Mouse (Mus musculus): ENCODE measurements around the gene Cyp2c67. TPM values are rescaled to one million over a fixed set of nuclear protein-coding genes. Genes with fewer than 3 reads are reported as not detected.
"Not testable (repeated sequence)": the region's sequence is repeated elsewhere in the genome, so short reads cannot be mapped to it uniquely, and the experiment has no call there.

Gene Cyp2c67
- not detected in 2 replicates for polyA plus RNA-seq (2014; fragmentation: Nextera tagmentation; extraction: Ambion mirVana)

- Histone ChIP-seq H3K4me1 (ENCODE audit: control insufficient read depth, insufficient read depth, low read length) (no peaks in the 10 kb centered on the region), H3K9ac (replicated peaks; ENCODE audit: low read length) (no peak within 1 kb of the TSS), H3K4me3 (replicated peaks; ENCODE audit: low read depth, low read length) (no peak within 1 kb of the TSS), H3K9me3 (ENCODE audit: control insufficient read depth, low read length) (0 out of 2 replicates have a peak, but pooled peaks cover 3% of the 10 kb centered on the region), H3K27ac (replicated peaks; ENCODE audit: low read depth, low read length) (no peak within 1 kb of the TSS), H3K36me3 (ENCODE audit: control insufficient read depth, insufficient read depth, low read length) (no peaks in the 10 kb centered on the region), H3K4me2 (ENCODE audit: low read length) (no peak within 1 kb of the TSS), H3K27me3 (ENCODE audit: control insufficient read depth, insufficient read depth, low read length) (no peaks in the 10 kb centered on the region)
- WGBS: 91% methylated on average over 1 of the region's 1 CpGs
- DNase-seq (no peak), ATAC-seq (ENCODE audit: low FRiP score, low TSS enrichment) (no peak)
Measured at GRCm38 (mm10) chr19:39648938-39649337, at the start of gene Cyp2c67. TSS of gene Cyp2c67 (minus strand) at chr19:39649051.

- not testable (repeated sequence) for H3K4me1 ChIP-seq (ENCODE audit: control insufficient read depth, insufficient read depth, low read length); ATAC-seq (ENCODE audit: low FRiP score, low TSS enrichment); DNase-seq; H3K9ac ChIP-seq (replicated peaks; ENCODE audit: low read length); H3K27ac ChIP-seq (replicated peaks; ENCODE audit: low read depth, low read length); H3K4me3 ChIP-seq (replicated peaks; ENCODE audit: low read depth, low read length); H3K9me3 ChIP-seq (ENCODE audit: control insufficient read depth, low read length); H3K27me3 ChIP-seq (ENCODE audit: control insufficient read depth, insufficient read depth, low read length); H3K4me2 ChIP-seq (ENCODE audit: low read length); H3K36me3 ChIP-seq (ENCODE audit: control insufficient read depth, insufficient read depth, low read length)
Measured at GRCm38 (mm10) chr19:39665650-39666049, 16.8 kb upstream of the Cyp2c67 start.

- no peaks in the 10 kb centered on the region for H3K9me3 ChIP-seq (ENCODE audit: control insufficient read depth, low read length)
- no peak for ATAC-seq (ENCODE audit: low FRiP score, low TSS enrichment)
- DNase-seq: no peak
- no peaks in the 10 kb centered on the region for H3K27me3 ChIP-seq (ENCODE audit: control insufficient read depth, insufficient read depth, low read length)
- no peak overlapping the region for H3K9ac ChIP-seq (replicated peaks; ENCODE audit: low read length)
- H3K4me1 ChIP-seq (ENCODE audit: control insufficient read depth, insufficient read depth, low read length): no peaks in the 10 kb centered on the region
- H3K27ac ChIP-seq (replicated peaks; ENCODE audit: low read depth, low read length): no peak overlapping the region
- no peaks in the 10 kb centered on the region for H3K36me3 ChIP-seq (ENCODE audit: control insufficient read depth, insufficient read depth, low read length)
- H3K4me3 ChIP-seq (replicated peaks; ENCODE audit: low read depth, low read length): no peak overlapping the region
- no peak overlapping the region for H3K4me2 ChIP-seq (ENCODE audit: low read length)
- 51% methylated on average over 1 of the region's 1 CpGs for WGBS
Measured at GRCm38 (mm10) chr19:39652381-39652780, 3.5 kb upstream of the Cyp2c67 start.

- Histone ChIP-seq H3K4me3 (replicated peaks; ENCODE audit: low read depth, low read length) (no peak overlapping the region), H3K4me1 (ENCODE audit: control insufficient read depth, insufficient read depth, low read length) (no peaks in the 10 kb centered on the region), H3K9ac (replicated peaks; ENCODE audit: low read length) (no peak overlapping the region), H3K4me2 (ENCODE audit: low read length) (no peak overlapping the region), H3K36me3 (ENCODE audit: control insufficient read depth, insufficient read depth, low read length) (no peaks in the 10 kb centered on the region), H3K9me3 (ENCODE audit: control insufficient read depth, low read length) (0 out of 2 replicates have a peak, but pooled peaks cover 3% of the 10 kb centered on the region), H3K27ac (replicated peaks; ENCODE audit: low read depth, low read length) (no peak overlapping the region), H3K27me3 (ENCODE audit: control insufficient read depth, insufficient read depth, low read length) (no peaks in the 10 kb centered on the region)
- ATAC-seq (ENCODE audit: low FRiP score, low TSS enrichment) (no peak), DNase-seq (no peak)
- WGBS: 88% methylated on average over 9 of the region's 9 CpGs
Measured at GRCm38 (mm10) chr19:39647519-39647918, 1.3 kb downstream of the Cyp2c67 start.

- not testable (repeated sequence) for H3K4me2 ChIP-seq (ENCODE audit: low read length); H3K4me1 ChIP-seq (ENCODE audit: control insufficient read depth, insufficient read depth, low read length); H3K9me3 ChIP-seq (ENCODE audit: control insufficient read depth, low read length); ATAC-seq (ENCODE audit: low FRiP score, low TSS enrichment); DNase-seq; H3K27ac ChIP-seq (replicated peaks; ENCODE audit: low read depth, low read length); H3K27me3 ChIP-seq (ENCODE audit: control insufficient read depth, insufficient read depth, low read length); H3K36me3 ChIP-seq (ENCODE audit: control insufficient read depth, insufficient read depth, low read length); H3K4me3 ChIP-seq (replicated peaks; ENCODE audit: low read depth, low read length); H3K9ac ChIP-seq (replicated peaks; ENCODE audit: low read length)
- 89% methylated on average over 7 of the region's 7 CpGs for WGBS
Measured at GRCm38 (mm10) chr19:39644551-39644950, 4.3 kb downstream of the Cyp2c67 start.

Other genes with a start within 250 kb of the Cyp2c67 start
- gene Cyp2c38, start 186.0 kb downstream of the Cyp2c67 start, polyA plus RNA-seq (2014; fragmentation: Nextera tagmentation; extraction: Ambion mirVana): not detected in 2 replicates
- not detected in 2 replicates for gene Cyp2c39, start 138.2 kb downstream of the Cyp2c67 start, polyA plus RNA-seq (2014; fragmentation: Nextera tagmentation; extraction: Ambion mirVana)
- not detected in 2 replicates for gene Cyp2c68, start 92.0 kb upstream of the Cyp2c67 start, polyA plus RNA-seq (2014; fragmentation: Nextera tagmentation; extraction: Ambion mirVana)
- not detected in 2 replicates for gene Cyp2c40, start 163.8 kb upstream of the Cyp2c67 start, polyA plus RNA-seq (2014; fragmentation: Nextera tagmentation; extraction: Ambion mirVana)
- gene Cyp2c69, start 237.7 kb upstream of the Cyp2c67 start, polyA plus RNA-seq (2014; fragmentation: Nextera tagmentation; extraction: Ambion mirVana): not detected in 2 replicates

Data from midbrain, embryonic 14.5 days (tissue).